Mouse (Mus musculus) left cerebral cortex, postnatal 25 days (tissue): Measurements from ENCODE around the gene Gzma. TPM values are rescaled to one million over a fixed set of nuclear protein-coding genes. Genes with fewer than 3 reads are reported as not detected.
A peak's percentile ranks its signal among the peaks of the same experiment; 100 is the strongest.

Experiments used
- DNase-seq, 2 experiments: peaks; one replicate each; pipeline ENCODE4 v3.0.0; 2022; ENCODE audit warnings: low spot score in 2 of 2, mixed read lengths in 1 of 2
- intact Hi-C: fragments of 180-260 bp; cut with DNase I; formaldehyde crosslinking; loops from one replicate; pipeline ENCODE4 v1.15.1; 2025
- total RNA-seq, 2 experiments: library from RNA; stranded (reverse); gene quantifications; 2 replicates each; pipeline ENCODE4 v1.2.3; 2021

Gzma gene
- total RNA-seq, 2 experiments from 2014 or later = not detected

GRCm38 (mm10) chr13:113047018-113047417 is 53.8 kb downstream of the Gzma start:
- intact Hi-C loops = loop anchor here (10.0 kb wide), 1 partner anchor 568 kb away; the partner anchor contains the start of gene Snx18

GRCm38 (mm10) chr13:113046211-113046883 is 54.4 kb downstream of the Gzma start, which contains the start of gene Gpx8:
Gene Gpx8 (minus strand): TSS chr13:113046410.
- DNase-seq = peak; percentile 52 to 72

More at GRCm38 (mm10) chr13:113047018-113047417, 53.8 kb downstream of the Gzma start:
- no peak for DNase-seq

GRCm38 (mm10) chr13:113045458-113046110 is 55.2 kb downstream of the Gzma start:
- no peak for DNase-seq
- intact Hi-C loops = loop anchor here (1.0 to 10.0 kb wide), 2 partner anchors 221 to 569 kb away; partner anchors contain the start of gene Snx18

More at GRCm38 (mm10) chr13:113046211-113046883, 54.4 kb downstream of the Gzma start, which contains the start of gene Gpx8:
- intact Hi-C loops = loop anchor here (10.0 kb wide), 1 partner anchor 568 kb away; the partner anchor contains the start of gene Snx18

DNA sequence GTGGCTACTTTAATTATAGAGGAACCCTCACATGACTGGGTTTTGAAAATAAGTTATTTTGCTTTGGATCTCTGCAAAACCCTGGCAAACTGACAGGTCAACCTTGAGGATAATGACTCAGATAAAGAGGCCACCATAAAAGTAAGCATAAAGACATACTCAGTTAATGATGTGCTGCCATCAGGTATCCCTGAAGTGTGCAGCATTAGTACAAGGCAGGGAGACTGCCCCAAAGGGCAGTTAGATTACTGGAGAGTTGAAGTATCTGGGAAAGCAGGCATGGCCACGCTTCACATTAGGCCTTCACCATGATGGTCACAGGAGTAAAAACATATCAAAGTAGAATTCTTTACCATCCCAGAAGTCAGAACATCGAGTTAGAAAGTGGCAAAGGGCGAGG is 55.9 kb downstream of the Gzma start:
- intact Hi-C loops = loop anchor here (1.0 to 10.0 kb wide), 2 partner anchors 221 to 570 kb away; partner anchors contain the start of gene Snx18
- no peak for DNase-seq

Other genes with a start within 250 kb of the Gzma start
- gene Mtrex, start 173.6 kb downstream of the Gzma start, total RNA-seq = 10 to 100 TPM; 42.0 to 44.8 TPM
- 10 to 100 TPM; 20.1 to 21.7 TPM for gene Dhx29, start 173.5 kb downstream of the Gzma start, total RNA-seq
- gene Ccno, start 113.2 kb downstream of the Gzma start, total RNA-seq = 1 to 10 TPM; 1.6 to 1.9 TPM
- under 1 TPM; 0.18 to 0.44 TPM for gene Mcidas, start 107.1 kb downstream of the Gzma start, total RNA-seq
- not detected for gene Cdc20b, start 65.9 kb downstream of the Gzma start, total RNA-seq
- gene Gpx8, start 54.6 kb downstream of the Gzma start, total RNA-seq = 1 to 10 TPM; 9.6 to 9.8 TPM
- under 1 TPM in 1 of 2 experiments, not detected in 1; 0.41 TPM for gene Esm1, start 108.7 kb upstream of the Gzma start, total RNA-seq
- not detected for gene Gzmk, start 124.9 kb upstream of the Gzma start, total RNA-seq
- 1 to 10 TPM in 1 of 2 experiments, under 1 TPM in 1; 0.85 to 1.2 TPM for gene BC067074, start 192.2 kb upstream of the Gzma start, total RNA-seq